Mouse (Mus musculus): Measurements from ENCODE around the gene Cyth3.

Cyth3 gene

GRCm38 (mm10) chr5:143621893-143622622, at the start of gene Cyth3:
Cyth3 (plus strand) TSS chr5:143622447.
- in situ Hi-C loops (cut with MboI): no loop called here

DNA sequence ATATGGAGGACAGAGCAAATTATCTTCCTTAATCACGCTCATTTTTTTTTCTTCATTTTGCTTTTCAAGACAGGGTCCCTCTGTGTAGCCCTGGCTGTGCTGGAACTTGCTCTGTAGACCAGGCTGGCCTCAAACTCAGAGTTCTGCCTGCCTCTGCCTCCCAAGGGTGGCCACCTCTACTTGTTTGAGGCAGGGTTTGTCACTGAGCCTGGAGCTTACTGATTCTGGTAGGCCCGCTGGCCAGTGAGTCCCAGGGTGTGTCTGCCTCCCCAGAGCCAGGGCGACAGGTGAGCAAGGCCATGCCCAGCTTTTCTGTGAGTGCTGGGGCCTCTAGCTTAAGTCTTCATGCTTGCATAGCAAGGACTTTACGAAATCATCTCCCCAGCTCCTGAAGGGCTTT, 49.2 kb upstream of the Cyth3 start:
- in situ Hi-C loops (cut with MboI): no loop called here

DNA sequence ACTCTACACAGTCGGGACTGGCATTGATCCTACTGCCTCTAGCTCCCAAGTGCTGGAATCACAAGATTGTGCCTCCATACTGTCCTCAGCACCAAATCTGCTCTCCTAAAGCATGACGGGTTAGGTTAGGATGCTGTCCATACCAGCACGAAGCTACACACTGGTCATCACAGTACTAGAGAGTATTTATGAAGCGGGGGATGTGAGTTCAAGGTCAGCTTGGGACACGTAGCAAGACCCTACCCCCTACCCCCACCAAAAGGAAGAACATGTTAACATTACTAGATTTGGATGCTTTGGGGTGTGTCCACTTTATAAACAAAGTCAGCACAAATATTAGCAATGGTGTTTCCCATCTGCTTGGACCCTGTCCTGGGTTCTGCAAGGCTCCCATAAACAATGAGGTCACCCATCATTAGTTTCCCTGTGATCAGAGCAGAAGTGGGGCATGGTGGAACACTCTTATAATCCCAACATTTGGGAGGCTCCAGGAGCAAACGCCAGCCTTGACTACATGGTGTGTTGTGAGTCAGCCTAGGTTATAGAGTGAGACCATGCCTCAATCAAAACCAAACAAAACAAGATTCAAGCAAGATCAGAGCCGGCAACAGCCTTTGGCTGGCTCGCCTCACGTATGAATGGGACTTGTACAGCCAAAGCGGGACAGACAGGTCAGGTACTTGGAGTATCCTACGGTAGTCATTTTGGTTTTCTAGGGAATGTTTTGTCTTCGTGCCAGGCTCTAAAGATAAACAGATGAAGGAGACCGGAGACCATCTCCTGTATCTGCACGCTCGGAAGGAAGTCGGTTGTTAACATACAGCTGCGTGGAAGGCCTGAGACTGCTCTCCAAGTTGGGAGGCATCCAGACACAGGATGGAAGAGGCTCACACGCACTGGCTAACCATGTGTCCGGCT, 47.7 kb upstream of the Cyth3 start:
- in situ Hi-C loops (cut with MboI): no loop called here

DNA sequence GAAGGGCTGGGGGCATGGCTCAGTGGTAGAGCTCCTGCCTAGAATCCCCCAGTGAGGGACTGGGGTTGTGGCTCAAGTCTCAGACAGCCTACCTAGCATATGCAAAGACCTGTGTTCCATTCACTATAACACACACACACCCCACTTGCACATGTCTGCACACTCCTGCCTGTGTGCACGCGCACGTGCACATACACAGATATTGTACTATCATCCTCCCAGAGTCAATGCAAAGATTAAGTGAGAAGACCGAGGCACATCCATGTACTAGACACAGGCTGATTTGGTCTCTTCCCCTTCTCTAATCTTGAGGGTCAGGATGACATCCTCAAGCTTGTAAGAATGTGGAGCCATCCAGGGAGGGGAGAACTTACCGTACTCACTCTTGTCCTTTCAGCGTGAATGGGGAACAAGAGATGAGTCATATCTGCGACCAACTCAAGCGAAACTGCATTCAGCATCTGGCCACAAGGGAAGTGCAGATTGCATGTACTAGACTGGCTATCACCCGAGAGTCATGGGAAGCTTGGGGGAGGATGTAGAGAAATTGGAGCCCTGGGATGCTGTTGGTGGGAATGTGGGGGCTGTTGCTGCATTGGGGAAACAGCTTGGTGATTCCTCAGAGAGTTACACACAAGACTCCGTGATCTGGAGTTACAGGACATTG, 42.6 kb upstream of the Cyth3 start:
- in situ Hi-C loops (cut with MboI): no loop called here

GRCm38 (mm10) chr5:143580982-143581381, 41.3 kb upstream of the Cyth3 start:
- in situ Hi-C loops (cut with MboI): no loop called here

DNA sequence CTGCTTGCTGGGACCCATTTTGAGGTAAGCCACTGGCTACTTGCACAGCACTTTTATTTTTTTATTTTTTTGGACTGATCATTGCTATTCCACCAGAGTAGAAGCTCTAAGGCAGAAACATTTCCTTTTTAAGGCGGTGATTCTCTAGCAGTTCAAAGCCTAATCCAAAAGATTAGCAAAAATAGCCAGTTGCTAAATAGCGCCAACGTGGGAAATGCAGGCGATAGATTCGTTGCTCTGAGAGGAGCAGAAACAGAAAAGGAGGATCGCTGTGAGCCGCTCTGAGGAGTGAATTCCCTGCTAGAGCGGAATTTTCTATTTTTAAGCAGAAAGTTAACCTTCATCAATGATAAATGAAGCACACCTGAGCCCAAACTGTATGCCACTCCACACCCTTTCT, 40.4 kb upstream of the Cyth3 start:
- in situ Hi-C loops (cut with MboI): no loop called here

GRCm38 (mm10) chr5:143583081-143583480, 39.2 kb upstream of the Cyth3 start:
- in situ Hi-C loops (cut with MboI): no loop called here

- in situ Hi-C loops (cut with MboI): no loop called here
Observed at GRCm38 (mm10) chr5:143584982-143585381, 37.3 kb upstream of the Cyth3 start.

DNA sequence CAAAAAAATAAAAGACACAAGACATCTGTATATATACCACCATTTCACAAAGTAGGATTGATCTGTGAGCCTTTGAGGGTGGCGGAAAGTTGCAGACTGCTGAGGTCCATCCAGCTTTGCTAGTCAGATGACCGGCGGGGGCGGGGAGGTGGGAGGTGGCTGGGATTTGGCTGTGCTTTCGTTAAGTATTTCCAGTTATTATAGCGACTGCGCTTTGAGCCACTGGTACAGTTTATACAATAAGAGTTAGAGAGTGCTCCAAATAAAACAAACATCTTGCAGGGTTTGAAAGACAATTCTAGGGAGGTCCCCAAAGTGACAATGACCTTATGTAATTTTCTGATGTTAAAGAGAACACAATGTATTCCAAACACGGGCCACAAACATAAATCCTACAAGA, 35.9 kb upstream of the Cyth3 start:
- in situ Hi-C loops (cut with MboI): no loop called here

GRCm38 (mm10) chr5:143589108-143589507, 33.1 kb upstream of the Cyth3 start:
- in situ Hi-C loops (cut with MboI): no loop called here

GRCm38 (mm10) chr5:143592926-143593325, 29.3 kb upstream of the Cyth3 start:
- in situ Hi-C loops (cut with MboI): no loop called here

DNA sequence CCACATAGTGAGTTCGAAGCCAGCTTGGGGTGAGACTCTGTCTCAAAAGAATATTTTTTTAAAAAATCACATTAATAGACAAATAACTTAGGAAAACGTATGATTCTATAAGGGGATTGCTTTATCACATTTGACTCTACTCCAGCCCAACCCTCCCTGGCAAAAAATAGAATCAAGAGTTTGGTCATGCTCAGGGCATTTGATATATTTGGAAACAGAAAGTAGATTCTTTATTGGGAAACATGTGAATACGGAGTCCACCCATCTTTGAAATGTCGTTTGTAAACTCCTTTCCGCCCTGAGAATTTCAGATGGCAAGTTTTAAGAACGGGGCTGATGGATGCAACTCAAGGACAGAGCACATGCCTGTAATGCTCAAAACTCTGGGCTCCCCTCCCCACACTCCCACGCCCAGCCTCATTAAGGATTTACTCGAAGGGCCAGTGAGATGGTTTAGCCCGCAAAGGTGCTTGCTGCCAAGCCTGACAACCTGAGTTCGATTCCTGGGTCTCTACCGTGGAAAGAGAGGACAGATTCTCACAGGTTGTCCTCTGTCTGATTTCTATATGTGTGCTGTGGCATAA, 28.6 kb upstream of the Cyth3 start:
- in situ Hi-C loops (cut with MboI): no loop called here

DNA sequence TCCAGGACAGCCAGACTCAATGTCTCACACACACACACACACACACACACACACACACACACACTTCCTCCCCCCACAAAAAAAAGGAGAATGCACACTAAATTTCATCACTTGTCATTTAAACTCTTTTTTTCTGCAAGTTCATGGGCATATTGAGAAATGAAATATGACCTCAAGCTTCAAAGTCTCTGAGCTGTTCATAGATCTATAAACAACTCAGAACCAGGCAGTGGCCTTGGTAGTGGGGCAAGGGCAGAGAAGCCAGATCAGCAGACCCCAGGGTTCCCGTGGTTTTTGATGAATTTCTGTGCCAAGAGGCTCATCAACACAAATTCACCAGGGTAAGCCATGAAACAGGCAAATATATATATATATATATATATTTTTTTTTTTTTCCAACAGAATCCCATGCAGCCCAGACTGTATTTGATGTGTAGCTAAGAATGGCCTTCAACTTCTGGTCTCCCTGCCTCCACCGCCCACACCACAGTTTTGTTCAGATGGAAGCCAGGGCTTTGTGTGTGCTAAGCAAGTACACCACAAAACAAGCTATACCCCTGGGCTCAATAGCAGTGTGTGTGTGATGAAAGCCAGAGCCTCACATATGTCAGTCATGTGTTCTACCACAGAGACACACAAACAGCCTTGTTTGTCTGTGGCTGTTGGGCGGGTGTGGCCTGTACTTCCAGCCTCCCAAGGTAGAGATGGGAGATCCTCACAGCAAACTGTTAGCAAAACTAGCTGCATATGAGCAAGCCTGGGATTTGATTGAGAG, 27.8 kb upstream of the Cyth3 start:
- in situ Hi-C loops (cut with MboI): no loop called here

- in situ Hi-C loops (cut with MboI): no loop called here
Observed at GRCm38 (mm10) chr5:143602051-143602450, 20.2 kb upstream of the Cyth3 start.

GRCm38 (mm10) chr5:143604157-143604774, 18.0 kb upstream of the Cyth3 start:
- in situ Hi-C loops (cut with MboI): no loop called here

GRCm38 (mm10) chr5:143606756-143607155, 15.5 kb upstream of the Cyth3 start:
- in situ Hi-C loops (cut with MboI): no loop called here

- in situ Hi-C loops (cut with MboI): no loop called here
Observed at GRCm38 (mm10) chr5:143608175-143608574, 14.1 kb upstream of the Cyth3 start.

DNA sequence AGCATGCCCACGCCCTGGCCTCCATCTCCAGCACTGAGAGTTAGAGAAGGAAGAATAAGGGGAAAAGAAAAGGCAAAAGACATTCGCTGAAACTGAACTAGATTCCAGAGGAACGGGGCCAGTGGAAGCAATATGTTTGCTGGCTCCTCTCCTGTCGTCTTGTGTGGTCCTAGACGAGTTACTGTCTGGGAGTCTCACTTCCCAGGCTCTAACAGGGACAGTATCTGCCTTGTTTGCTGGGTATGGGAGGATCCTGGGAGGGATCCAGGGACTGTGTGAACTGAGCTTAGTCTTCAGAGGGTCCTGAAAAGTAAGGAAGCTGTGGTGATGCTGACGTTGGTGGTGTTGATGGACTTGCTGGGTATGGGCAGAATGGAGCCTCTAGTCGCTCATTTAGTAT, 10.3 kb upstream of the Cyth3 start:
- in situ Hi-C loops (cut with MboI): no loop called here

- in situ Hi-C loops (cut with MboI): no loop called here
Observed at GRCm38 (mm10) chr5:143613265-143613664, 9.0 kb upstream of the Cyth3 start.

- in situ Hi-C loops (cut with MboI): no loop called here
Observed at GRCm38 (mm10) chr5:143614519-143614918, 7.7 kb upstream of the Cyth3 start.

DNA sequence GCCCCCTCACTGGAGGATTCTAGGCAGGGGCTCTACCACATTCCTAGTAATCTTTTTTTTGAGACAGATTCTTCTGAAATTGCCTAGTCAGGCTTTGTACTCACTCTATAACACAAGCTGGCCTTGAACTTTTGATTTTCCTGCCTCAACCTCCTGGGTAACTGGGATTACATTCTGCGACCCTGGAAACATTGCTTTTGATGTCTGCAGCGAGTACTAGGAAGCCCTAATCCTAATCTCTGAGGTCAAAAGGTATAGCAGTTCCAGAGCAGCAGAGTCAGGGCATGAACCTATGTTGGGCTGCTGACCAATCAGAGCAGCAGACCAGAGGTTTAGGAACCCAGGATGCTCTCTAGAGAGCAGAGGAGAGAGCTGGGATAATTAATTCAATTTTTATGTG, 6.9 kb upstream of the Cyth3 start:
- in situ Hi-C loops (cut with MboI): no loop called here

All from mature B cell (primary cell).